Mouse (Mus musculus) testis, adult 2 months (tissue): Measurements from ENCODE around the gene Spata2. TPM values are rescaled to one million over a fixed set of nuclear protein-coding genes. Genes with fewer than 3 reads are reported as not detected.

Source experiments
- H3K27ac ChIP-seq: fragments of 200-500 bp; 2 replicates; pipeline ENCODE4 v1.5.1; 2012; ENCODE audit warnings: low read depth, low read length; ENCODE audit not compliant: control insufficient read depth, insufficient read depth
- H3K27me3 ChIP-seq: fragments of 200-500 bp; 2 replicates; pipeline ENCODE4 v1.6.1; 2012; ENCODE audit warnings: mild to moderate bottlenecking, low read length, moderate library complexity; ENCODE audit not compliant: control insufficient read depth, insufficient read depth
- H3K36me3 ChIP-seq: fragments of 200-500 bp; 2 replicates; pipeline ENCODE4 v1.6.1; 2012; ENCODE audit warnings: mild to moderate bottlenecking, low read length; ENCODE audit not compliant: control insufficient read depth, insufficient read depth
- H3K4me1 ChIP-seq: fragments of 200-500 bp; 2 replicates; pipeline ENCODE4 v1.6.1; 2012; ENCODE audit warnings: low read length; ENCODE audit not compliant: control insufficient read depth, insufficient read depth
- H3K4me3 ChIP-seq: fragments of 200-500 bp; 2 replicates; pipeline ENCODE4 v1.5.1; 2012; ENCODE audit warnings: low read depth, mild to moderate bottlenecking, low read length, moderate library complexity, mixed read lengths; ENCODE audit not compliant: control insufficient read depth
- CTCF ChIP-seq: fragments of 200-500 bp; IDR thresholded peaks from 2 replicates; pipeline ENCODE4 v1.5.1; 2012; ENCODE audit warnings: low read depth, mild to moderate bottlenecking, inconsistent platforms, low read length, moderate library complexity; ENCODE audit not compliant: control insufficient read depth, insufficient read depth, insufficient replicate concordance
- POLR2A ChIP-seq: fragments of 200-500 bp; IDR thresholded peaks from 2 replicates; pipeline ENCODE4 v1.6.1; 2012; ENCODE audit warnings: low read depth, mild to moderate bottlenecking, inconsistent platforms, low read length, moderate library complexity; ENCODE audit not compliant: control insufficient read depth
- polyA plus RNA-seq: library from polyadenylated mRNA; depleted of rRNA; stranded (reverse); fragments of >200 nt; gene quantifications from 2 replicates; pipeline ENCODE4 v1.2.3, GENCODE M21; 2012

Gene Spata2
- polyA plus RNA-seq, 1 experiment: 14.9 TPM

- Histone ChIP-seq H3K4me1 (no peaks in the 10 kb centered on the region), H3K36me3 (no peaks in the 10 kb centered on the region), H3K4me3 (no peak overlapping the region), H3K27ac (no peak overlapping the region), H3K27me3 (no peaks in the 10 kb centered on the region)
- TF ChIP-seq CTCF (no peak), POLR2A (no peak)
Measured at GRCm38 (mm10) chr2:167476762-167477161, 15.9 kb downstream of the Spata2 start.

- Histone ChIP-seq H3K27me3 (no peaks in the 10 kb centered on the region), H3K36me3 (no peaks in the 10 kb centered on the region), H3K4me3 (no peak overlapping the region), H3K27ac (no peak overlapping the region), H3K4me1 (no peaks in the 10 kb centered on the region)
- TF ChIP-seq CTCF (no peak), POLR2A (no peak)
Measured at GRCm38 (mm10) chr2:167476200-167476688, 16.4 kb downstream of the Spata2 start.

GRCm38 (mm10) chr2:167475596-167475995 lies 17.1 kb downstream of the Spata2 start:
- Histone ChIP-seq H3K4me3 (no peak overlapping the region), H3K27ac (no peak overlapping the region), H3K36me3 (no peaks in the 10 kb centered on the region), H3K4me1 (no peaks in the 10 kb centered on the region), H3K27me3 (no peaks in the 10 kb centered on the region)
- TF ChIP-seq POLR2A: no peak
- TF ChIP-seq CTCF: no peak

- Histone ChIP-seq H3K4me3 (no peak overlapping the region), H3K27me3 (no peaks in the 10 kb centered on the region), H3K4me1 (no peaks in the 10 kb centered on the region), H3K27ac (no peak overlapping the region), H3K36me3 (no peaks in the 10 kb centered on the region)
- no peak for TF ChIP-seq CTCF
- no peak for TF ChIP-seq POLR2A
Measured at GRCm38 (mm10) chr2:167474218-167474617, 18.5 kb downstream of the Spata2 start.

GRCm38 (mm10) chr2:167471585-167471984 lies 21.1 kb downstream of the Spata2 start:
- Histone ChIP-seq H3K4me3 (no peak overlapping the region), H3K4me1 (no peaks in the 10 kb centered on the region), H3K27ac (no peak overlapping the region), H3K36me3 (no peaks in the 10 kb centered on the region; the same call in 1 of the 2 replicates), H3K27me3 (no peaks in the 10 kb centered on the region)
- no peak for TF ChIP-seq CTCF
- no peak for TF ChIP-seq POLR2A

- no peaks in the 10 kb centered on the region; the same call in 1 of the 2 replicates for H3K36me3 ChIP-seq
- H3K4me1 ChIP-seq: no peaks in the 10 kb centered on the region
- TF ChIP-seq CTCF: no peak
- TF ChIP-seq POLR2A: no peak
- H3K27ac ChIP-seq: no peak overlapping the region
- no peak overlapping the region for H3K4me3 ChIP-seq
- no peaks in the 10 kb centered on the region for H3K27me3 ChIP-seq
Measured at GRCm38 (mm10) chr2:167470611-167471010, 22.1 kb downstream of the Spata2 start.

GRCm38 (mm10) chr2:167468444-167468843 lies 24.2 kb downstream of the Spata2 start:
- no peaks in the 10 kb centered on the region; the same call in 1 of the 2 replicates for H3K36me3 ChIP-seq
- H3K27me3 ChIP-seq: no peaks in the 10 kb centered on the region
- TF ChIP-seq POLR2A: no peak
- no peak; the same call in 1 of the 2 replicates for TF ChIP-seq CTCF
- H3K4me3 ChIP-seq: no peak overlapping the region
- no peak overlapping the region; the same call in 1 of the 2 replicates for H3K27ac ChIP-seq
- H3K4me1 ChIP-seq: no peaks in the 10 kb centered on the region

GRCm38 (mm10) chr2:167467214-167467613 lies 25.5 kb downstream of the Spata2 start:
- H3K4me3 ChIP-seq: no peak overlapping the region
- H3K4me1 ChIP-seq: no peaks in the 10 kb centered on the region
- no peak overlapping the region for H3K27ac ChIP-seq
- no peaks in the 10 kb centered on the region; the same call in 1 of the 2 replicates for H3K36me3 ChIP-seq
- no peaks in the 10 kb centered on the region for H3K27me3 ChIP-seq
- TF ChIP-seq POLR2A: no peak
- TF ChIP-seq CTCF: no peak
